Mouse (Mus musculus) heart, embryonic 10.5 days (tissue): ENCODE data around the gene Dnajc13. TPM values are rescaled to one million over a fixed set of nuclear protein-coding genes. Genes with fewer than 3 reads are reported as not detected.

Experiments
- DNase-seq: peaks from one replicate; pipeline ENCODE4 v3.0.0-alpha.2; 2017; ENCODE audit warnings: low spot score
- H3K27ac ChIP-seq: fragments of 300-500 bp; sonication (generic); 2 replicates; pipeline ENCODE4 v1.5.1; 2016; ENCODE audit warnings: mild to moderate bottlenecking
- H3K27me3 ChIP-seq: fragments of 300-500 bp; sonication (generic); 2 replicates; pipeline ENCODE4 v1.6.1; 2016; ENCODE audit warnings: mild to moderate bottlenecking; ENCODE audit not compliant: poor library complexity, insufficient read depth, severe bottlenecking
- H3K36me3 ChIP-seq: fragments of 300-500 bp; sonication (generic); 2 replicates; pipeline ENCODE4 v1.6.1; 2016; ENCODE audit warnings: mild to moderate bottlenecking, moderate library complexity
- H3K4me1 ChIP-seq: fragments of 300-500 bp; sonication (generic); 2 replicates; pipeline ENCODE4 v1.6.1; 2016; ENCODE audit warnings: mild to moderate bottlenecking
- H3K4me3 ChIP-seq: fragments of 300-500 bp; sonication (generic); 2 replicates; pipeline ENCODE4 v1.5.1; 2016; ENCODE audit warnings: mild to moderate bottlenecking, moderate library complexity
- H3K9me3 ChIP-seq: fragments of 300-500 bp; sonication (generic); 2 replicates; pipeline ENCODE4 v1.6.1; 2016; ENCODE audit warnings: mild to moderate bottlenecking, moderate library complexity
- WGBS: fragments of 180-500 bp; shearing (Covaris S2); methylation state at CpG from one replicate; pipeline ENCODE4 v1.1.7; 2016; 5-methylcytosine and 5-hydroxymethylcytosine counted together
- polyA plus RNA-seq: library from polyadenylated mRNA; unstranded; fragments of >200 nt; fragmentation: Nextera tagmentation; extraction: Ambion mirVana; gene quantifications from 2 replicates; pipeline ENCODE4 v1.2.1, GENCODE M21; 2016

The Dnajc13 gene
- polyA plus RNA-seq, 1 experiment from 2014 or later, result 23.6 TPM

GRCm38 (mm10) chr9:104194528-104194927 is 68.2 kb downstream of the Dnajc13 start:
- H3K27ac ChIP-seq, result no peak overlapping the region
- no peak for DNase-seq
- H3K27me3 ChIP-seq, result no peaks in the 10 kb centered on the region
- H3K4me1 ChIP-seq, result no peaks in the 10 kb centered on the region
- H3K9me3 ChIP-seq, result no peaks in the 10 kb centered on the region
- WGBS, result 63% methylated on average over 2 of the region's 2 CpGs
- H3K36me3 ChIP-seq, result peaks cover 78% of the 10 kb centered on the region
- no peak overlapping the region for H3K4me3 ChIP-seq

DNA sequence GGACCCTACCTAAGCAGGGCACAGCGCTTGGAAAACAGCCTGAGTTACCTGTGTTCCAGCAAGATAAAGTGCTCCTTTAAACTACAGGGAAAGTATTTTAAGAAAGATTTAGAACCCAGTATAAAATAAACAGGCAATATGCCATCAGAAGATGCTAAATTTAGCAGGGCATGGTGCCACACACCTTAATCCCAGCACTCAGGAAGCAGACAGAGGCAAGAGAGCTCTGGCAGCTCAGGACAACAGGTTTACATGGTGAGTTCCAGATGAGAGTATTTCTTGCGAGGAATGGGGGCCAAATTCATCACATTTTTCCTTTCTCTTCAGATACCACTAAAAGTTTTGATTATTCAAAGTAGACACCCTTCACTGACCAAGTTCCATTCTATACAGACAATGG is 68.8 kb downstream of the Dnajc13 start:
- WGBS, result 86% methylated on average over 2 of the region's 2 CpGs
- H3K9me3 ChIP-seq, result no peaks in the 10 kb centered on the region
- no peaks in the 10 kb centered on the region for H3K4me1 ChIP-seq
- no peak overlapping the region for H3K27ac ChIP-seq
- peaks cover 79% of the 10 kb centered on the region for H3K36me3 ChIP-seq
- DNase-seq, result no peak
- no peak overlapping the region for H3K4me3 ChIP-seq
- no peaks in the 10 kb centered on the region for H3K27me3 ChIP-seq

DNA sequence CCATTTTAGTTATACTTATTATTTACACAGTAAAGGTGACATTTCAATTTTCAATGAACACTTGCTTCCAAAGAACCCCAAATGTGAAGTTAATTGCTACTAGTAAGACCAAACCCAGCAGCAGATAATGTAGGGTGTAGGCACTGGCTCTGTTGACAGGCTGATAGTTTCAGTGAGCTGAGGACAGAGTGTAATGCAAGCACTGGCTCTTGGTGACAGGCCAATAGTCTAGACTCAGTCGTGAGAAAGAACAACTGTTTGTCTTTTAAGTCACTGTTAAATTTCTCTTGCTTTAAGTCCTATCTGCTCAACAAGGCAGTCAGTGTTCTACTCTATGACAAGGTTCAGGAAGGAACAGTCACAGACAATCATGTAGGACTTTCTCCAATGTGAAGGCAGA is 69.4 kb downstream of the Dnajc13 start:
- Histone ChIP-seq H3K4me3 (no peak overlapping the region), H3K27ac (no peak overlapping the region), H3K4me1 (no peaks in the 10 kb centered on the region), H3K9me3 (no peaks in the 10 kb centered on the region), H3K27me3 (no peaks in the 10 kb centered on the region), H3K36me3 (peaks cover 80% of the 10 kb centered on the region)
- no peak for DNase-seq
- 39% methylated on average over 1 of the region's 1 CpGs for WGBS

DNA sequence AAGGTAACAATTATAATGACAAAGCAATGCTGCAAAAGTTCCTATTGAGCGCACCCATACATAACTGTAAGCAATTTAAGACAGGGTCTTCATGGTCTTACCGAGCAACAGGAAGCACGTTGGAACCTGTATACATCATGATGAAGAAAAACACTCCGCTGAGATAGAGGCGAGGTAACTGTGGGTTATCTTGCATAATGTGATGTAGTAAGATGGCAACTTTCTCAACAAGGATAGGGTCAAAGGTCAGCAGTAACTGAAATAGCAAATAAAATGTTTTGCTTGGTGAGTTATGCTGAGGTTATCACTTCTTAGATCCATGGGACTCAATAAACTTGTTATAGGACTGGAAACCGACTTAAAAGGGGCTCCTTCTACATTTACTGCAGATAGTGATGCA is 70.2 kb downstream of the Dnajc13 start:
- Histone ChIP-seq H3K4me3 (no peak overlapping the region), H3K27me3 (no peaks in the 10 kb centered on the region), H3K36me3 (peaks cover 77% of the 10 kb centered on the region), H3K27ac (no peak overlapping the region), H3K9me3 (no peaks in the 10 kb centered on the region), H3K4me1 (no peaks in the 10 kb centered on the region)
- DNase-seq, result no peak
- 90% methylated on average over 6 of the region's 6 CpGs for WGBS

DNA sequence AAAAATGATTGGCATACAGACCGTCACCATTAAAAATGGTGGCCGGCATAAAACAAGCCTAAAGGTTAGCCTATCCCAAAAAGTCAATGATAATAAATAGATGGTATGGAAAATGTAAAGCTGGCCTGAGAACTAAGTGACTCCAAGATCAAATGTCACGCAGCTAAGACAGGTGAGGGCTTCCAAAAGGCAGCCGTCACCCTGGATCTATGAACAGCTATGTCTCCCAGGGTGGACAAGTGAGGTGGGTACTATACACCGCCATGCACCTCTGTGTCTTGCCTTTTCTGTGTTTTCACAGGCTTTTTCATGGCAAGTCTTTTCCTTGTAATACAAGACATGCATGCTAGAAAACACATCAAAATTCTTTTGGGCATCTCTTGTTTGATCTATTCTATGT is 73.1 kb downstream of the Dnajc13 start:
- no peak overlapping the region for H3K4me3 ChIP-seq
- WGBS, result 94% methylated on average over 5 of the region's 5 CpGs
- H3K9me3 ChIP-seq, result no peaks in the 10 kb centered on the region
- no peaks in the 10 kb centered on the region for H3K27me3 ChIP-seq
- DNase-seq, result no peak
- no peaks in the 10 kb centered on the region for H3K4me1 ChIP-seq
- peaks cover 70% of the 10 kb centered on the region for H3K36me3 ChIP-seq
- H3K27ac ChIP-seq, result no peak overlapping the region

- Histone ChIP-seq H3K9me3 (no peaks in the 10 kb centered on the region), H3K4me3 (no peak overlapping the region), H3K27me3 (no peaks in the 10 kb centered on the region), H3K36me3 (peaks cover 69% of the 10 kb centered on the region), H3K4me1 (no peaks in the 10 kb centered on the region), H3K27ac (no peak overlapping the region)
- no peak for DNase-seq
- 92% methylated on average over 1 of the region's 1 CpGs for WGBS
These were observed 74.0 kb downstream of the Dnajc13 start for GRCm38 (mm10) chr9:104188704-104189103.

DNA sequence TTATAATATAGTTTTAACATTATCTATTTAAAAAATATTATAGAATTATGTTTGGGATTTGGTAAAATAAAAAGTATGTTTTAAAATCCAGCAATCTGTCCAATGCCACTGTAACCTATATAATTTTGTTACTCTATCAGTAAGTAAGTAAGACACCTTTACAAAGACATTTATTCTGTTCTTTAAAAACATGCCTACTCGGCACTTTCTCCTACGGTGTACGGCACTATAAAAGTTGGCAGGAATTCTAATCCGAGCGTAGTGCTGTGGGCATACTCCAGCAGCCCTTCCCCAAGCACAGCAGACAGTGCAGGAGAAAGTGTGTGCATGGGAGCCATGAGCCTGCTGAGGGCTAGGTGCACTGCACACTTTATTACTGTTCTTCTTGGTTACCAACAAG is 75.7 kb downstream of the Dnajc13 start:
- Histone ChIP-seq H3K27ac (no peak overlapping the region), H3K4me1 (no peaks in the 10 kb centered on the region), H3K27me3 (no peaks in the 10 kb centered on the region), H3K9me3 (no peaks in the 10 kb centered on the region), H3K36me3 (peaks cover 69% of the 10 kb centered on the region), H3K4me3 (no peak overlapping the region)
- no peak for DNase-seq
- 93% methylated on average over 5 of the region's 5 CpGs for WGBS

DNA sequence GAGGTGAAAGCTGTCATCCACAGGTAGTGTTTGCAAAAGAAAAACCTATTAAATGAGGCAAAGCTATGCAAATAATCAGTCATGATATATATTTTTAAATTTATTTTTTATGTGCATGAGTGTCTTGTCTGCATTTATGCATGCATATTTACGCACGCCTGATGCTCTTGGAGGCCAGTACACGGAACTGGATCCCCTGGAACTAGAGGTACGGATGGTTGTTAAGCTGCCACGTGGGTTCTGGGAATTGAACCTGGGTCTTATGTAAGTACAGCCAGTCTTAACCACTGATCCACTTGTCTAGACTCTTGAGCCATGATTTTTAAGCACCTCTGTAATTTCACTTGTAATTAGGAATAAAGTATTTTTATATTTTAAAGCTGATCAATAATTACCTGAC is 79.5 kb downstream of the Dnajc13 start:
- no peaks in the 10 kb centered on the region for H3K9me3 ChIP-seq
- DNase-seq, result no peak
- H3K36me3 ChIP-seq, result peaks cover 74% of the 10 kb centered on the region
- H3K4me3 ChIP-seq, result no peak overlapping the region
- no peaks in the 10 kb centered on the region for H3K4me1 ChIP-seq
- no peak overlapping the region for H3K27ac ChIP-seq
- H3K27me3 ChIP-seq, result no peaks in the 10 kb centered on the region
- WGBS, result 92% methylated on average over 5 of the region's 5 CpGs

GRCm38 (mm10) chr9:104182328-104182727 is 80.4 kb downstream of the Dnajc13 start:
- peaks cover 76% of the 10 kb centered on the region for H3K36me3 ChIP-seq
- no peak overlapping the region for H3K27ac ChIP-seq
- no peaks in the 10 kb centered on the region for H3K4me1 ChIP-seq
- H3K4me3 ChIP-seq, result no peak overlapping the region
- no peak for DNase-seq
- WGBS, result 96% methylated on average over 5 of the region's 5 CpGs
- no peaks in the 10 kb centered on the region for H3K27me3 ChIP-seq
- H3K9me3 ChIP-seq, result no peaks in the 10 kb centered on the region

- Histone ChIP-seq H3K27me3 (no peaks in the 10 kb centered on the region), H3K4me1 (no peaks in the 10 kb centered on the region), H3K36me3 (peaks cover 73% of the 10 kb centered on the region), H3K27ac (no peak overlapping the region), H3K4me3 (no peak overlapping the region), H3K9me3 (no peaks in the 10 kb centered on the region)
- 92% methylated on average over 4 of the region's 4 CpGs for WGBS
- no peak for DNase-seq
These were observed 81.1 kb downstream of the Dnajc13 start for GRCm38 (mm10) chr9:104181626-104182025.

GRCm38 (mm10) chr9:104180046-104180445 is 82.7 kb downstream of the Dnajc13 start:
- H3K36me3 ChIP-seq, result peaks cover 86% of the 10 kb centered on the region
- no peaks in the 10 kb centered on the region for H3K9me3 ChIP-seq
- WGBS, result 93% methylated on average over 6 of the region's 6 CpGs
- no peak overlapping the region for H3K27ac ChIP-seq
- DNase-seq, result no peak
- no peaks in the 10 kb centered on the region for H3K27me3 ChIP-seq
- no peak overlapping the region for H3K4me3 ChIP-seq
- no peaks in the 10 kb centered on the region for H3K4me1 ChIP-seq

DNA sequence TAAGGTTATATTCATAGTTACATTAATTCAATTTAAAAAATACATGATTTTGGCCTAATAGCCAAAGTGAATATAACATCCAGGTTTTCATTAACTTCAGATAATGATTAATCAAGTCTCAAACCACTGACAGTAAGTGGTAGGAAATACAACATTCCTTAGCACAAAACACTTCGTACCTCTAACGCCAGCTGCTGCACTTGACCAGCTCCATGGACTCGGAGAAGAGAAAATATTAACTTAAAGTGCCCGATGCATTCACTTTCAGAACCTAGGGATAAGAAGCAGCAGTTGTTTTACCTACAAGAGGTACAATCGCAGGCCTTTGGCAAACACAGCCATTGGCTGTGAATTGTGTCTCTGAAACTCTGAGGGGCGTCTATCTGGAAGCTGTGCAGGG is 90.4 kb downstream of the Dnajc13 start:
- no peaks in the 10 kb centered on the region for H3K4me1 ChIP-seq
- 93% methylated on average over 6 of the region's 6 CpGs for WGBS
- no peak for DNase-seq
- H3K9me3 ChIP-seq, result no peaks in the 10 kb centered on the region
- no peak overlapping the region for H3K4me3 ChIP-seq
- H3K36me3 ChIP-seq, result peaks cover 82% of the 10 kb centered on the region
- no peak overlapping the region for H3K27ac ChIP-seq
- H3K27me3 ChIP-seq, result no peaks in the 10 kb centered on the region

GRCm38 (mm10) chr9:104171651-104172050 is 91.1 kb downstream of the Dnajc13 start:
- no peak for DNase-seq
- Histone ChIP-seq H3K27me3 (no peaks in the 10 kb centered on the region), H3K27ac (no peak overlapping the region), H3K4me3 (no peak overlapping the region), H3K36me3 (peaks cover 85% of the 10 kb centered on the region), H3K4me1 (no peaks in the 10 kb centered on the region), H3K9me3 (no peaks in the 10 kb centered on the region)
- 89% methylated on average over 6 of the region's 6 CpGs for WGBS

- peaks cover 85% of the 10 kb centered on the region for H3K36me3 ChIP-seq
- H3K9me3 ChIP-seq, result no peaks in the 10 kb centered on the region
- H3K27ac ChIP-seq, result no peak overlapping the region
- WGBS, result 95% methylated on average over 10 of the region's 10 CpGs
- H3K4me3 ChIP-seq, result no peak overlapping the region
- DNase-seq, result no peak
- H3K27me3 ChIP-seq, result no peaks in the 10 kb centered on the region
- no peaks in the 10 kb centered on the region for H3K4me1 ChIP-seq
These were observed 92.7 kb downstream of the Dnajc13 start for GRCm38 (mm10) chr9:104169986-104170385.
